In the genomic region with DNA sequence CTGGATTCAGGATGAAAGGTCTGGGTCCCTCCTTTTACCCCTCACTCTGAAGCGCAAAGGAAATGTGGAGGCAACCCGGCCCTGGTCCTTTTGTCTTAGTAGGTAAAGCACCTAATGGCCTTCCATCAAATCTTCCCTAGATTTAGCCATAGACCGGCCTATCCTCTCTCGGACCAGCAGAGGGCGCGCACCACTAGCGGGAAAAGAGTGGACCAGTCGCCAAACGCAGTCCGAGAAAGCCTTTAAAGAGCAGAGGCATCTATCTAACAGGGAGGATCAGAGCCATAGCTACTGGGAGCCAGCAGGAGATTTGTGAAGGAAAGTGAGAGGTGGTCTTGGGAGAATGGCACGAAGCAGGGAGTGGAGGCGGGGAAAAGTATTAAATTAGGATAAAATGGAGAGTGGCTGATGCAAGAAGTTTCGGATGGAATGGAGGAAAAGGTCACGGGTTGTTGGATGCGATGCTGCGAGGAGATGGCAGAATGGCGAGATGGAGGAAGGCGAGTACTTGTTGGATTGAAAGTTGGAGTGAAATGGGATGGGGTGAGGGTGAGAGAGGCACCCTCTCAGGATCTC, we compare ENCODE assay signal across 8 mouse cellular contexts. TPM values are rescaled to one million over a fixed set of nuclear protein-coding genes. Genes with fewer than 3 reads are reported as not detected.
DNase-seq lines count a peak whose midpoint lies in the region; ATAC-seq and TF ChIP-seq lines count a peak whose summit lies in the region.
"Had no signal": no experiment of that assay in that cellular context is flagged by ENCODE, and none has a peak within 500 bp of the region (broad histone marks: within the 10 kb centered on the region; RNA-seq: fewer than 3 reads in every experiment).

No protein-coding gene starts in this region.

- no peaks in the 10 kb centered on the region for H3K36me3 ChIP-seq in ES-Bruce4 (ENCODE audit: control insufficient read depth, insufficient read depth, low read length, poor library complexity, severe bottlenecking)
- no peaks in the 10 kb centered on the region for H3K36me3 ChIP-seq in heart, embryonic 12.5 days
- H3K36me3 ChIP-seq in small intestine, adult 2 months (ENCODE audit: control insufficient read depth, insufficient read depth, low read length) = no peaks in the 10 kb centered on the region
- H3K36me3 ChIP-seq: limb, embryonic 12.5 days had no signal

- no peak overlapping the region for H3K9ac ChIP-seq in ES-Bruce4 (ENCODE audit: low read depth, poor library complexity, severe bottlenecking)
- H3K9ac ChIP-seq in heart, embryonic 12.5 days = no peak overlapping the region
- H3K9ac ChIP-seq: limb, embryonic 12.5 days had no signal

- H3K27me3 ChIP-seq in ES-Bruce4 (ENCODE audit: control insufficient read depth, insufficient read depth, low read length, poor library complexity, severe bottlenecking) = peaks cover 22% of the 10 kb centered on the region
- H3K27me3 ChIP-seq in heart, embryonic 12.5 days (replicated peaks) = peaks cover 89% of the 10 kb centered on the region
- peaks cover 49% of the 10 kb centered on the region for H3K27me3 ChIP-seq in small intestine, adult 2 months (ENCODE audit: control insufficient read depth, insufficient read depth, low read length)

- H3K27ac ChIP-seq in ES-Bruce4 (ENCODE audit: insufficient read depth, low read length) = no peak overlapping the region
- H3K27ac ChIP-seq in cortical plate, adult 2 months (ENCODE audit: insufficient read depth, low read length) = no peak overlapping the region
- no peak overlapping the region for H3K27ac ChIP-seq in heart, embryonic 12.5 days (ENCODE audit: poor library complexity, severe bottlenecking)
- no peak overlapping the region for H3K27ac ChIP-seq in small intestine, adult 2 months (ENCODE audit: insufficient read depth, low read depth, low read length)
- H3K27ac ChIP-seq: limb, embryonic 12.5 days had no signal

- no peak for TF ChIP-seq EP300 in ES-Bruce4 (IDR thresholded peaks at IDR 0.05; ENCODE audit: insufficient read depth, low read depth, low read length)

- no peak overlapping the region for H3K4me3 ChIP-seq in ES-Bruce4 (ENCODE audit: low read depth, low read length)
- H3K4me3 ChIP-seq in cortical plate, adult 2 months (ENCODE audit: insufficient read depth, low read length) = no peak overlapping the region
- no peak overlapping the region for H3K4me3 ChIP-seq in heart, embryonic 12.5 days
- H3K4me3 ChIP-seq in small intestine, adult 2 months (ENCODE audit: low read depth, low read length) = no peak overlapping the region
- H3K4me3 ChIP-seq: limb, embryonic 12.5 days had no signal

- TF ChIP-seq POLR2A in ES-Bruce4 (IDR thresholded peaks at IDR 0.05; ENCODE audit: insufficient read depth, low read length) = no peak
- no peak for TF ChIP-seq POLR2A in cortical plate, adult 2 months (IDR thresholded peaks at IDR 0.05; ENCODE audit: extremely low read depth, insufficient read depth, low read length)
- TF ChIP-seq POLR2A in small intestine, adult 2 months (IDR thresholded peaks at IDR 0.05; ENCODE audit: low read depth, low read length) = no peak

- peak; percentile 95 for TF ChIP-seq CTCF in ES-Bruce4 (IDR thresholded peaks at IDR 0.05; ENCODE audit: low read depth, low read length)
- TF ChIP-seq CTCF in cortical plate, adult 2 months (IDR thresholded peaks at IDR 0.05; ENCODE audit: extremely low read depth, insufficient read depth, low read length) = peak; percentile 84
- peak; percentile 91 for TF ChIP-seq CTCF in small intestine, adult 2 months (IDR thresholded peaks at IDR 0.05; ENCODE audit: extremely low read depth, insufficient read length, insufficient replicate concordance, low read depth, low read length)

- no peak for ATAC-seq in heart, embryonic 12.5 days (ENCODE audit: insufficient number of reproducible peaks, low FRiP score)
- ATAC-seq in megakaryocyte progenitor cell, adult 5-6 weeks (replicated peaks; ENCODE audit: poor library complexity) = peak; percentile 83

- DNase-seq in T-cell, adult 2 months (ENCODE audit: low spot score) = peak; percentile 20
- DNase-seq in kidney, postnatal 36 days = peak; percentile 62 to 89

- H3K4me2 ChIP-seq in heart, embryonic 12.5 days = peak overlapping the region; percentile 27; the same call in 1 of the 2 replicates
- H3K4me2 ChIP-seq: limb, embryonic 12.5 days had no signal

- 6% methylated on average over 18 of the region's 18 CpGs for WGBS in heart, embryonic 12.5 days
- 7% methylated on average over 18 of the region's 18 CpGs for WGBS in small intestine, adult 2 months

- H3K9me3 ChIP-seq in ES-Bruce4 (replicated peaks; ENCODE audit: control insufficient read depth, insufficient read depth, low read length, poor library complexity, severe bottlenecking) = no peaks in the 10 kb centered on the region
- H3K9me3 ChIP-seq in heart, embryonic 12.5 days (replicated peaks) = no peaks in the 10 kb centered on the region
- H3K9me3 ChIP-seq: limb, embryonic 12.5 days had no signal

- no peaks in the 10 kb centered on the region for H3K4me1 ChIP-seq in ES-Bruce4 (ENCODE audit: control insufficient read depth, insufficient read depth, low read length)
- H3K4me1 ChIP-seq in cortical plate, adult 2 months (ENCODE audit: control insufficient read depth, insufficient read depth, low read length) = no peaks in the 10 kb centered on the region
- peaks cover 33% of the 10 kb centered on the region for H3K4me1 ChIP-seq in heart, embryonic 12.5 days (replicated peaks)
- peaks cover 3% of the 10 kb centered on the region for H3K4me1 ChIP-seq in small intestine, adult 2 months (ENCODE audit: control insufficient read depth, insufficient read depth, insufficient read length, low read length)

RNA-seq across cellular contexts. Expression of gene Fev, which starts 4.3 kb away (rescaled TPM):
- polyA plus RNA-seq in ES-Bruce4 (2011; ENCODE audit: insufficient read depth, insufficient read length, low read depth, missing spikeins) = not detected in 2 replicates
- polyA plus RNA-seq in cortical plate, adult 2 months (2012; rRNA removed) = not detected in 2 replicates
- polyA plus RNA-seq in heart, embryonic 12.5 days (2016; fragmentation: Nextera tagmentation; extraction: Ambion mirVana) = 3.9 and 4.0 TPM in 2 replicates
- not detected in 2 replicates for total RNA-seq in megakaryocyte progenitor cell, adult 5-6 weeks (2015)
- total RNA-seq in megakaryocyte progenitor cell, adult 5-6 weeks (2017) = not detected in 2 replicates
- polyA plus RNA-seq in small intestine, adult 2 months (2012; rRNA removed) = 2.0 and 5.2 TPM in 2 replicates

RNA-seq across cellular contexts. Expression of gene Cryba2, which starts 12.1 kb away (rescaled TPM):
- polyA plus RNA-seq in ES-Bruce4 (2011; ENCODE audit: insufficient read depth, insufficient read length, low read depth, missing spikeins) = not detected in 2 replicates
- polyA plus RNA-seq in cortical plate, adult 2 months (2012; rRNA removed) = 0.66 and 1.4 TPM in 2 replicates
- not detected in 2 replicates for polyA plus RNA-seq in heart, embryonic 12.5 days (2016; fragmentation: Nextera tagmentation; extraction: Ambion mirVana)
- total RNA-seq in megakaryocyte progenitor cell, adult 5-6 weeks (2015) = not detected in 2 replicates
- total RNA-seq in megakaryocyte progenitor cell, adult 5-6 weeks (2017) = not detected in 2 replicates
- polyA plus RNA-seq in small intestine, adult 2 months (2012; rRNA removed) = 0.86 and 1.1 TPM in 2 replicates
- polyA plus RNA-seq: limb, embryonic 12.5 days had no signal

RNA-seq across cellular contexts. Expression of gene Cdk5r2, which starts 26.1 kb away (rescaled TPM):
- polyA plus RNA-seq in ES-Bruce4 (2011; ENCODE audit: insufficient read depth, insufficient read length, low read depth, missing spikeins) = 0.28 and 0.32 TPM in 2 replicates
- polyA plus RNA-seq in cortical plate, adult 2 months (2012; rRNA removed) = 304 and 313 TPM in 2 replicates
- polyA plus RNA-seq in heart, embryonic 12.5 days (2016; fragmentation: Nextera tagmentation; extraction: Ambion mirVana) = not detected in 2 replicates
- total RNA-seq in megakaryocyte progenitor cell, adult 5-6 weeks (2015) = not detected in 2 replicates
- total RNA-seq in megakaryocyte progenitor cell, adult 5-6 weeks (2017) = not detected in 2 replicates
- 1.2 and 2.1 TPM in 2 replicates for polyA plus RNA-seq in small intestine, adult 2 months (2012; rRNA removed)
- polyA plus RNA-seq: limb, embryonic 12.5 days had no signal

RNA-seq across cellular contexts. Expression of gene Cfap65, which starts 54.5 kb away (rescaled TPM):
- 0.17 TPM in 1 of 2 replicates, not detected in the other for polyA plus RNA-seq in ES-Bruce4 (2011; ENCODE audit: insufficient read depth, insufficient read length, low read depth, missing spikeins)
- 8.9 and 10.6 TPM in 2 replicates for polyA plus RNA-seq in cortical plate, adult 2 months (2012; rRNA removed)
- polyA plus RNA-seq in heart, embryonic 12.5 days (2016; fragmentation: Nextera tagmentation; extraction: Ambion mirVana) = not detected in 2 replicates
- not detected in 2 replicates for total RNA-seq in megakaryocyte progenitor cell, adult 5-6 weeks (2015)
- total RNA-seq in megakaryocyte progenitor cell, adult 5-6 weeks (2017) = not detected in 2 replicates
- 0.03 and 0.15 TPM in 2 replicates for polyA plus RNA-seq in small intestine, adult 2 months (2012; rRNA removed)
- polyA plus RNA-seq: limb, embryonic 12.5 days had no signal

Comparison
In these comparisons a context has a peak if more than half of its experiments do, and no peak if none do; other contexts are left out.
1. RNA of gene Cdk5r2, which starts 26.1 kb away (polyA plus RNA-seq): 304 to 313 TPM in cortical plate, adult 2 months; 1.2 to 2.1 TPM in small intestine, adult 2 months, 0.28 to 0.32 TPM in ES-Bruce4 and not detected in heart, embryonic 12.5 days; every median in the first group is over 10 times any median in the second.
2. Peak in every context shown above with its lines, with median percentiles within 50 percentile points of each other: CTCF ChIP-seq.